Mouse (Mus musculus): ENCODE measurements around the gene Olr1. TPM values are rescaled to one million over a fixed set of nuclear protein-coding genes. Genes with fewer than 3 reads are reported as not detected.

The Olr1 gene
- total RNA-seq (2021) (under 1 TPM; 0.07 to 0.26 TPM), polyA plus RNA-seq (2012; rRNA removed) (not detected in 2 replicates)
- long read RNA-seq: 0 reads

- peak; percentile 22 for DNase-seq
Observed at GRCm38 (mm10) chr6:129507024-129507423, at the start of gene Olr1. Olr1 (minus strand) TSS chr6:129507165.

DNA sequence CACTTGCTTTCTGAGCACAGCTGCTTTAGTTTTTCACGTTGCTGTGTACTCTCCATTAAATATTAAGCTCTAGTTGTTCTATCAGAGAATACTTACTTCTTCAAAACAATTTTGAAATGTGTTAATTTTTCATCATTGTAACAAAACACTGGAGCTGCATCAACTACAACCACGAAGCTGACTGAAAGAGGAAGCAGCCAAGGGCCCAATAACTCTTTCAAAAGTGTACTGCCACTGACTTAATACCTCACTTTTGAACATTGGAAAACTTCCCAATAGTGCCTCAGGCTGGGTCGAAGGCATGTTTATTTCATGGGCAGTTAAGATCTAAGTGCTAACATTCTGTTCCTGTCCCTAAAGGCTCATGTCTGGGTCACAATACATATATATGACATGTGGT is 41.0 kb upstream of the Olr1 start:
- DNase-seq: no peak

DNA sequence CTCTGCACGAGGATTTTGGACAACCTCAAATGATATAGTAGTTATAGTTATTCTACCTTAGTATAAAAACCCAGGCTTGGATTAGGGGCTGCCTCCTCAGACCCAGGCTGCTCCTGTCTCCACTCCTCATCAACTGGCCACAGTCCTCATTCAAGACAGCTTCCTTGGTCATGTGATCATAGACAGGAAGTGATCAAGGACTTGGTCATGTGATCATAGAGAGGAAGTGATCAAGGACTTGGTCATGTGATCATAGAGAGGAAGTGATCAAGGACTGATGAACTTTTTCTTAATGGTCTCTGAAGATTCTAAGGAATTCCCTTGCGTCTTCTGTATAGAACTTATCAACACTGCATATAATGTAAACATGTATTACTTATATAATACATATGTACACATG is 40.3 kb upstream of the Olr1 start:
- no peak for DNase-seq

- peak; percentile 59 for DNase-seq
Observed at GRCm38 (mm10) chr6:129543709-129544606, 37.0 kb upstream of the Olr1 start.

DNA sequence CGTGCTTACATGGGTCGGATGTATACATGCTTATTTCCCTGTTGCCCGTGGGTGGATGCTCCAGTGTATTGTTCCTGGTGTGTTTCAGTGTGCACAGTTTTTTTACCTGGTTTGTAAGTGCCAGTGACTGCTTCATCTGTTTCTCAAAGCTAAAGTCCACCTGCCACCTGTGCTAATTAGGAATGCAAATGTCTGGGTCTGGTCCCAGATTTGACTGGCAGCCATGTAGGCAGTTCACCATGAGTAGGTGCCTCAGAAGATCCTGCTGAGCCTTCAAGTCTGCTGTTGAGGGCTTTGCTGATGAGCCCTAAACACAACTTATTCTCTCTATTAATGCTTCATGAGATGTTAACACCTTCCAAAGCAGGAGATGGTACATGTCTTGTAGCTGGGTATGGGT is 35.6 kb upstream of the Olr1 start:
- DNase-seq: no peak

- no peak for DNase-seq
Observed at GRCm38 (mm10) chr6:129541931-129542330, 35.0 kb upstream of the Olr1 start.

GRCm38 (mm10) chr6:129538555-129538954 is 31.6 kb upstream of the Olr1 start:
- DNase-seq: no peak

DNA sequence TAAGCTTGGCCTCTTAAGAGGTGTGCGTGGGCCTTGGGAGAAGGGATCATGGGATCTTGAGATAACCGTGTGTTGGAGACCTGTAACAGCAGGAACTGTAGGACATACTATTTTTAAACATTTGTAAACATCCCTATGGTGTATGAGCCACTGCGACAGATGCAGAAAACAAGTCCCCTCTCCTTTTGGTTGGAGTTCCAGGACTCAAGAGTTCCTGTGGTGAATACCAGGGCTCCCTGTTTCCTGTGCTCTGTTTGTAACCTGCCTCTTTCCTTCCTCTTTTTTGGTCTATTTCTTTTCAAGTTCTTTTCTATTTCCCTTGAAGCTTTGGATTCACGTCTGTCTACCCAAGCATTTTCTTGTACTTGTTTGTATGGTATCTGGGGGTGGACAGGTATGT is 28.8 kb upstream of the Olr1 start:
- DNase-seq: no peak

DNA sequence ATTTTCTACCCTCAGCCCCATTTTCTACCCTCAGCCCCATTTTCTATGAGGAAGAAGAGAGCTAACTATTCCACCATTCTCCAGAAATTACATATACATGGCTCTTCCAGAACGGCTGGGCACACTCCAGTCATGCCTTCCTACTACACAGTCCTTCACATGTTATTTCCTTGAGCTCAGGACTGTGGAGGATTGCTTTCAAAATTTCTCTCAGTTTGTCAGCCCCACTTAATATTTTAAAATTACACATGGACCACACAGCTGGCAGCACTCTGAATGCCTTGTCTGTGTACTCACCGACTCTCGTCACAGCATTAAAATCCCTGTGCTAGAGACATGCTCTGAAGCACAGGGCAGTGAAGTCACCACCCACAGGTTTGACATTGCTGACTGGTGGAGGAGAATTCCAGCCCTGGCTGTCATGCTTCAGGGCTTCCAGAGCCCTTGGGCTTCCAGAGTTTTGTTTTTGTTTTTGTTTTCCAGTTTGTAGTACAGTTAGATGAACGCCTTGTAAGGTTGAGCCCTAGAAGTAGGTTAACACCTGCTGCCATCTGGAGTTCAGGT is 27.7 kb upstream of the Olr1 start:
- no peak for DNase-seq

GRCm38 (mm10) chr6:129534057-129534456 is 27.1 kb upstream of the Olr1 start:
- DNase-seq: peak; percentile 35

GRCm38 (mm10) chr6:129532942-129533860 is 26.2 kb upstream of the Olr1 start, which contains the start of gene Gabarapl1:
Gabarapl1 (plus strand) TSS chr6:129533160.
- peak; percentile 92 for DNase-seq

DNA sequence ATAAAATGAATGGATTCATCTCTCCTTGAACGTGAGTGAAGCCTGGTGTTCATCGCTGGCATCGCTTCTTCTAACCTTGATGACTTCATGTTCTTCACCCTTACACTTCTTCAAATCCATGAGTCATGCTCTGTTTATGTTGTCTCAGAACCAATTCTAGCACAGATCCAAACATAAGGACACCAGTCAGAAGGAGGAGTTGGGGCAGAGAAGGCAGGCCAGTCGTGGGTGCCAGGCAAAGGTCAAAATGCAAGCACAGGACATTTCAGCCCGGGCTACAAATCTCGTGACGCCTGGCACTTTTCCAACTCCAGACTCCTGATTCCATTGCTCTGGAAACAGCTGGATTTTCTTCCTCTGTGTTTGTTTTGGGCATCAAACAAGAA is 25.6 kb upstream of the Olr1 start:
- peak; percentile 86 for DNase-seq

GRCm38 (mm10) chr6:129530261-129530660 is 23.3 kb upstream of the Olr1 start:
- no peak for DNase-seq

- no peak for DNase-seq
Observed at GRCm38 (mm10) chr6:129529605-129530004, 22.6 kb upstream of the Olr1 start.

- no peak for DNase-seq
Observed at GRCm38 (mm10) chr6:129527416-129527815, 20.5 kb upstream of the Olr1 start.

DNA sequence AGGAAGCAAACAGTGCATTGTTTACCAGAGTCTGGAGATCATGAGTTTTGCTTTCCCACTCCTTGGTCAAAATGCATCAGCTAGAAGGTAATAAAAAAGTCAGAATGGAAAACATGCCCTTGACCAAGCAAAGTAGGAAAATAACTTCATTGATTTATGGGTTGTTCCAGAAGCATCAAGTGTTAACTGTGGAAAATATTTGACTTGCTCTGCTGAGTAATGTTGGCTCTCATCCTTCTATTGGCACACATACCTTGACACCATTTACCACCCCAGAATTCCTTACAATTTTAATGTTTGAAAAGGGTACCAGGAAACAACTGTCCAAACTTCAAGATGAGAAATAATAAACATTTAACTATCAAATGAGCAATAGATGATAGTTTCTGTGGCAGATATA is 19.1 kb upstream of the Olr1 start:
- DNase-seq: no peak

DNA sequence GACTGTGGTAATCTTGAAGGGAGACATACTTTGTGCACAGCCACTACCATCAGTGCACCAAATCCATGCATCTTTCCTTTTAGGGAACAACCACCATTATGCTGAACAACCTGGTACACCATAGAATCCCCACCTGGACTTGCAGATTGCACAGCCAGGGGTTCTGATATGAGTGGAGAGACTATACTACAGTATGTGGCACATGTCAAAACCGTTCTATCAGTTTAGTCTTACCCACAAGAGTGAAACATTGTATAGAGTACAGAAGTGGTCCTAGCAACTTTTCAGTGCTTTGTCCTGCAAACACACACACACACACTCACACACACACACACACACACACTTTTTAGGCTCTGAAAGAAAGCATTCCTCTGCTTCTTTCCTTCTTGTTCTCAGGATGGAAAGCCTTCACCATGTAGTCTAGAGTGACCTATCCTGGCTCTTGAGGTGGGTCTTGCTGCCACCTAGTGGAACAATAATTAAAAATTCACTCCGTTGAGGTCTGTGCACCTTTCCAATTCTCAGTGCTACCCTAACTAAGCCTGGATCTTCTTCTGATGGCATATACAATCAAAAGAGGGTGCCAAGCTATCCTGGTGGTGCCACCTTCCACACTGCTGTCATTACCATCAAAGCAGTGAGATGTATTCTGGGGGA is 10.9 kb upstream of the Olr1 start:
- DNase-seq: no peak

DNA sequence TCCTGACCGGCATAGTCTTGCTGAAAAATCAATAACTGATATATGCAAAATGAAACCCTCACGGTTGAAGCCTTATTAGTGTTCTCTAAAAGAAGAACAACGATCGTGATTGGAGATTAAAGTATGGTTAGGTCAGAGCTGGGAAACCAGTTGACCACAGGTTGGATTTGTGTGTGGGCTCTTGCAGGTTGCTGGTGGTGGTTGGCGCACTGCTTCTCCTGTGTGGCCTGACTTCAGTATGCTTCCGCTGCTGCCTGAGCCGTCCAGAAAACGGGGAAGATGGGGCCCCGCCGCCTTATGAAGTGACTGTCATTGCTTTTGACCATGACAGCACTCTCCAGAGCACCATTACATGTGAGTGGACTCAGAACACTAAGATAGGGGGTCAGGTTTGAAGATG is 9.4 kb upstream of the Olr1 start:
- DNase-seq: no peak

DNA sequence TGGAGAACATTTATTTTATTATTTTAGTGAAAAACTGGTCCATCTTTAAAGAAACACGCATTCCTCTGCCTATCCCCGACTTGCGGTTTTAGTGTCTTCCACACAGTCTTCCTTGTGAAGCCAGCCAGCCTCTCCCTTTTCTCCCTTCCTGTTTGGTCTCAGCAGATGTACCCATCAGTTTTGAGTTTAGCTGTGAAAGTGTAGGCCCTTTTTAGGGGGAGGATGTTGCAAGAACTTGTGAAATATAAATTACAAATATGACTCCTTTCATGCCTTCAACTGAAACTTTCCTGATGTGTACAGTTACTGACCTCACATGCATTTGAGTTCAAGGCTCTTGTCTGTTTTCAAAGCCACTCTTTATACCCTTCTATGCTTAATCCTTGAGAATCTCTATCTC is 8.1 kb upstream of the Olr1 start:
- no peak for DNase-seq

DNA sequence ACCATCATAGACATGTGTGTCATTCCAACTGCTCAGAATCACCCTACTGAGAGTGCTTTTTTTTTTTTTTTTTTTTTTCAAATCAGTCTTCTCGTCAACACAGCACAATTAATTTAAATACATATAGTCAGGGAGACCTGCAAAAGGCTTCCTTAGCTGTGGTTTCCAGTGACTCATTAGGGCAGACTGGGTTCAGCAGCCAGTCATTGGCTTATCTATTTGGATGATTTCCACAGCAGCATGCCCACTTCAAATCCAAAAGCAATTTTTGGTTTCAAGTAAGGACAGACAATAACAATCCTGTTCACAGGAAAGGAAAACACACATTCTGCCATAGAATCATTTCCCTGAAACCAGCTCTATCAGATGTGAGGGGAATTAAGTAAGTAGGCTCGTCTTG is 7.4 kb upstream of the Olr1 start:
- no peak for DNase-seq

- DNase-seq: no peak
Observed at GRCm38 (mm10) chr6:129513409-129513808, 6.4 kb upstream of the Olr1 start.

GRCm38 (mm10) chr6:129512868-129513267 is 5.9 kb upstream of the Olr1 start:
- DNase-seq: no peak
